Mouse (Mus musculus) limb, embryonic 12.5 days (tissue): ENCODE data around the gene Dgat2l6. TPM values are rescaled to one million over a fixed set of nuclear protein-coding genes. Genes with fewer than 3 reads are reported as not detected.

Experiments
- ATAC-seq: fragments of 200-750 bp; cut with Nextera tagmentation; 2 replicates; pipeline ENCODE4 v1.8.0; 2017; ENCODE audit warnings: low read depth, moderate TSS enrichment; ENCODE audit not compliant: insufficient number of reproducible peaks, insufficient read depth, low FRiP score, low TSS enrichment
- H3K27ac ChIP-seq: fragments of 300-500 bp; sonication (generic); 2 replicates; pipeline ENCODE4 v1.5.1; 2016; ENCODE audit warnings: mild to moderate bottlenecking, moderate library complexity
- H3K27me3 ChIP-seq: fragments of 300-500 bp; sonication (generic); 2 replicates; pipeline ENCODE4 v1.6.1; 2016; ENCODE audit warnings: mild to moderate bottlenecking, moderate library complexity
- H3K36me3 ChIP-seq: fragments of 300-500 bp; sonication (generic); 2 replicates; pipeline ENCODE4 v1.6.1; 2016; ENCODE audit warnings: mild to moderate bottlenecking, moderate library complexity
- H3K4me1 ChIP-seq: fragments of 300-500 bp; sonication (generic); replicated peaks from 2 replicates; pipeline ENCODE4 v1.6.1; 2016
- H3K4me2 ChIP-seq: fragments of 300-500 bp; sonication (generic); 2 replicates; pipeline ENCODE4 v1.6.1; 2016; ENCODE audit warnings: mild to moderate bottlenecking, moderate library complexity
- H3K4me3 ChIP-seq: fragments of 300-500 bp; sonication (generic); replicated peaks from 2 replicates; pipeline ENCODE4 v1.5.1; 2016; ENCODE audit warnings: mild to moderate bottlenecking
- H3K9ac ChIP-seq: fragments of 300-500 bp; sonication (generic); replicated peaks from 2 replicates; pipeline ENCODE4 v1.6.1; 2016; ENCODE audit warnings: mild to moderate bottlenecking, moderate library complexity
- H3K9me3 ChIP-seq: fragments of 300-500 bp; sonication (generic); 2 replicates; pipeline ENCODE4 v1.6.1; 2016; ENCODE audit warnings: mild to moderate bottlenecking, moderate library complexity
- WGBS: fragments of 180-500 bp; shearing (Covaris S2); methylation state at CpG from one replicate; pipeline ENCODE4 v1.1.7; 2016; 5-methylcytosine and 5-hydroxymethylcytosine counted together
- polyA plus RNA-seq: library from polyadenylated mRNA; unstranded; fragments of >200 nt; fragmentation: Nextera tagmentation; extraction: Ambion mirVana; gene quantifications from 2 replicates; pipeline ENCODE4 v1.2.1, GENCODE M21; 2016

The Dgat2l6 gene
- polyA plus RNA-seq, 1 experiment from 2014 or later: not detected

DNA sequence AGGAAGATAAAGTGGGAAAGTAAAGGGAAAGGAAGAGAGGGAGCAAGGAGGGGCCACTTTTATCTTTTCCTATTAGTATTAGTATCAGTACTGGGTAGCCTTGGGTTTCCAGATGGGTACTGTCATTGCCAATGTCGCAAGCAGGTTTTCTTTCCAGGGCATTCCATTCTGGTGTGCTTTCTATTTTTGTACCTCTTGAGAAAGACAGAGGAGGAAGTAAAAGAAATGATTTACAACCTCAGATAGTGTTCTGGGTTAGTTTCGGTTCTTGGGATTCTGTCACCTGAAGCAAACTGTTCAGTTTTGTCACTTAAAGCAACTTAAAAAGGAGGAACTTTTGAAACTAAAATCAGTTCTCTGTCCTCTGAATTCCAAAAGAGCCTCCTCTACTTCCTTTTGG is 6.1 kb upstream of the Dgat2l6 start:
- Histone ChIP-seq H3K36me3 (no peaks in the 10 kb centered on the region; the same call in 1 of the 2 replicates), H3K27me3 (peaks cover 30% of the 10 kb centered on the region; the same call in 1 of the 2 replicates), H3K4me3 (no peak overlapping the region), H3K27ac (no peak overlapping the region), H3K9ac (no peak overlapping the region), H3K4me1 (no peaks in the 10 kb centered on the region), H3K4me2 (no peak overlapping the region), H3K9me3 (no peaks in the 10 kb centered on the region)
- whole genome bisulfite sequencing: 96% methylated on average over 2 of the region's 2 CpGs
- ATAC-seq: no peak

DNA sequence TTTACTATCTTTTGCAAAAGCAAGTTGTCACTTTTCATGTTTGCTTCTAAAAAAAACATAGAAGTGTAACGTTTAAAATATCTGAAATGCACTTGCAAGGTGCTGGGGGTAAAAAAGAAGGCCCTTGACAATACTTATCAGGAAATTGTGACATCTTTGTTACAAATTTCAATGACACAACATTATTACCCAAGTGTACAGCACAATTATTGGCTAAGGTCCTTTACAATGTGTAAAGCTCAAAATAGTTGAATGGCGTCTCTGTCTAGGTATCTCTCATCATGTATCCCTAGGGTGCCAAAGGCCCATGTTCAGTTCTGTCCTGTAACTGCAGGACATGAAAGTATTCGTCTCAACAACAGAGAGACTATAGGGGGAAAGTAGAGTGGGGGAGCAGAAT is 31.4 kb downstream of the Dgat2l6 start:
- Histone ChIP-seq H3K4me1 (no peaks in the 10 kb centered on the region), H3K27ac (no peak overlapping the region), H3K4me3 (no peak overlapping the region), H3K9me3 (no peaks in the 10 kb centered on the region), H3K9ac (no peak overlapping the region), H3K27me3 (peaks cover 9% of the 10 kb centered on the region), H3K36me3 (no peaks in the 10 kb centered on the region), H3K4me2 (no peak overlapping the region)
- WGBS: 77% methylated on average over 3 of the region's 3 CpGs
- no peak for ATAC-seq

DNA sequence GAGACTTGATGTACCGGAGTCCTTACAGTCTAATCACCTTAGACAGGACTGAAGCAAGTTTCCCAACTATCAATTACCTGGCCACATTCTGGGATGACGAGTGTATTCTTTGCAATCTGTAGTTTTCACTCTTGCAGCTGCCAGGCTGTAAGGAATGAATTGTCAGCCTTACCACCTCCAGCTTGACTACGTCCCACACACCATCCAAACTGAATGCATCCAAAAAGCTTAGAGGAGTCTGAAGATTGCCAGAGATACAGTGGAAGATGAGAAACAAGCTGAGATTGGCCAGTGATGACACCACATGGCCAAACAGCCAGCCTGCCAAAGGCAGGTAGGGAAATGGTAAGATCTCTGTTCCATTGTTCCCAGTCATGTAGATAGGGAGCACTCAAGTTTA is 41.1 kb downstream of the Dgat2l6 start:
- Histone ChIP-seq H3K27ac (no peak overlapping the region), H3K9me3 (no peaks in the 10 kb centered on the region), H3K27me3 (peaks cover 7% of the 10 kb centered on the region; the same call in 1 of the 2 replicates), H3K36me3 (no peaks in the 10 kb centered on the region), H3K9ac (no peak overlapping the region), H3K4me1 (no peaks in the 10 kb centered on the region), H3K4me3 (no peak overlapping the region), H3K4me2 (no peak overlapping the region)
- no peak for ATAC-seq
- WGBS: 92% methylated on average over 3 of the region's 3 CpGs

GRCm38 (mm10) chrX:100571951-100572350 is 47.3 kb downstream of the Dgat2l6 start, which contains the start of gene Awat1:
Gene Awat1 (plus strand): TSS chrX:100572251.
- Histone ChIP-seq H3K9ac (no peak within 1 kb of the TSS), H3K4me3 (no peak within 1 kb of the TSS), H3K27ac (no peak within 1 kb of the TSS), H3K9me3 (no peaks in the 10 kb centered on the region), H3K4me1 (no peaks in the 10 kb centered on the region), H3K27me3 (peaks cover 13% of the 10 kb centered on the region), H3K4me2 (no peak within 1 kb of the TSS), H3K36me3 (no peaks in the 10 kb centered on the region)
- no peak for ATAC-seq
- 88% methylated on average over 1 of the region's 1 CpGs for WGBS

GRCm38 (mm10) chrX:100594791-100595190 is 70.2 kb downstream of the Dgat2l6 start, which contains the start of gene P2ry4:
Gene P2ry4 (minus strand): TSS chrX:100594869.
- no peak within 1 kb of the TSS for H3K4me3 ChIP-seq
- H3K4me2 ChIP-seq: no peak within 1 kb of the TSS
- WGBS: 74% methylated on average over 4 of the region's 4 CpGs
- no peak within 1 kb of the TSS for H3K9ac ChIP-seq
- H3K27me3 ChIP-seq: peaks cover 45% of the 10 kb centered on the region
- ATAC-seq: no peak
- H3K4me1 ChIP-seq: no peaks in the 10 kb centered on the region
- no peaks in the 10 kb centered on the region for H3K9me3 ChIP-seq
- H3K36me3 ChIP-seq: no peaks in the 10 kb centered on the region
- no peak within 1 kb of the TSS for H3K27ac ChIP-seq

Other genes with a start within 250 kb of the Dgat2l6 start
- not detected in 2 replicates for gene Otud6a, start 95.8 kb upstream of the Dgat2l6 start, polyA plus RNA-seq
- 0.74 and 0.84 TPM in 2 replicates for gene Awat2, start 82.1 kb upstream of the Dgat2l6 start, polyA plus RNA-seq
- 38.3 and 38.9 TPM in 2 replicates for gene Igbp1, start 30.5 kb upstream of the Dgat2l6 start, polyA plus RNA-seq
- gene Awat1, start 47.4 kb downstream of the Dgat2l6 start, polyA plus RNA-seq: not detected in 2 replicates
- gene P2ry4, start 70.0 kb downstream of the Dgat2l6 start, polyA plus RNA-seq: not detected in 2 replicates
- not detected in 2 replicates for gene Arr3, start 80.7 kb downstream of the Dgat2l6 start, polyA plus RNA-seq
- 39.7 and 40.6 TPM in 2 replicates for gene Kif4, start 100.9 kb downstream of the Dgat2l6 start, polyA plus RNA-seq
- gene Pdzd11, start 101.7 kb downstream of the Dgat2l6 start, polyA plus RNA-seq: 104 and 117 TPM in 2 replicates
- gene Gdpd2, start 205.0 kb downstream of the Dgat2l6 start, polyA plus RNA-seq: 1.7 and 1.9 TPM in 2 replicates
- gene Dlg3, start 242.9 kb downstream of the Dgat2l6 start, polyA plus RNA-seq: 15.7 and 17.6 TPM in 2 replicates